Mouse (Mus musculus) ES-Bruce4 (cell line): Measurements from ENCODE around the gene Lyrm1. TPM values are rescaled to one million over a fixed set of nuclear protein-coding genes. Genes with fewer than 3 reads are reported as not detected.

ENCODE experiments used
- H3K27ac ChIP-seq: 2 replicates; pipeline ENCODE4 v1.5.1; 2012; ENCODE audit warnings: low read length, inconsistent platforms; ENCODE audit not compliant: insufficient read depth
- H3K27me3 ChIP-seq: 2 replicates; pipeline ENCODE4 v1.6.1; 2012; ENCODE audit warnings: mild to moderate bottlenecking, low read length, inconsistent platforms; ENCODE audit not compliant: control insufficient read depth, poor library complexity, insufficient read depth, severe bottlenecking
- H3K36me3 ChIP-seq: 2 replicates; pipeline ENCODE4 v1.6.1; 2012; ENCODE audit warnings: inconsistent platforms, mild to moderate bottlenecking, low read length, moderate library complexity; ENCODE audit not compliant: control insufficient read depth, poor library complexity, insufficient read depth, severe bottlenecking
- H3K4me1 ChIP-seq: one replicate; pipeline ENCODE4 v1.8.1; 2011; ENCODE audit warnings: low read length; ENCODE audit not compliant: control insufficient read depth, insufficient read depth
- H3K4me3 ChIP-seq: 2 replicates; pipeline ENCODE4 v1.5.1; 2011; ENCODE audit warnings: low read depth, mild to moderate bottlenecking, low read length
- H3K9ac ChIP-seq: 2 replicates; pipeline ENCODE4 v1.6.1; 2012; ENCODE audit warnings: low read depth, mild to moderate bottlenecking, inconsistent platforms; ENCODE audit not compliant: poor library complexity, severe bottlenecking
- H3K9me3 ChIP-seq: replicated peaks from 2 replicates; pipeline ENCODE4 v1.6.1; 2012; ENCODE audit warnings: mild to moderate bottlenecking, low read length, inconsistent platforms; ENCODE audit not compliant: control insufficient read depth, poor library complexity, insufficient read depth, severe bottlenecking
- CTCF ChIP-seq: IDR thresholded peaks from one replicate; pipeline ENCODE4 v1.8.1; 2011; ENCODE audit warnings: low read depth, low read length
- EP300 ChIP-seq: IDR thresholded peaks from 2 replicates; pipeline ENCODE4 v1.6.1; 2011; ENCODE audit warnings: low read depth, low read length; ENCODE audit not compliant: insufficient read depth
- POLR2A ChIP-seq: IDR thresholded peaks from one replicate; pipeline ENCODE4 v1.8.1; 2011; ENCODE audit warnings: low read length; ENCODE audit not compliant: insufficient read depth
- polyA plus RNA-seq: library from polyadenylated mRNA; stranded (reverse); fragments of >200 nt; gene quantifications from 2 replicates; pipeline ENCODE4 v1.2.4, GENCODE M21; 2011; ENCODE audit warnings: low read depth; ENCODE audit not compliant: missing spikeins, insufficient read depth, insufficient read length

The Lyrm1 gene
- polyA plus RNA-seq, 1 experiment: 7.2 TPM

- Histone ChIP-seq H3K9ac (no peak overlapping the region), H3K4me3 (no peak overlapping the region), H3K4me1 (no peaks in the 10 kb centered on the region), H3K27ac (no peak overlapping the region), H3K9me3 (no peaks in the 10 kb centered on the region), H3K27me3 (no peaks in the 10 kb centered on the region), H3K36me3 (no peaks in the 10 kb centered on the region)
- TF ChIP-seq POLR2A (no peak), CTCF (no peak), EP300 (no peak)
These were observed 11.0 kb downstream of the Lyrm1 start for GRCm38 (mm10) chr7:119906523-119907215.

GRCm38 (mm10) chr7:119911727-119912126, 16.1 kb downstream of the Lyrm1 start:
- Histone ChIP-seq H3K4me3 (no peak overlapping the region), H3K27ac (no peak overlapping the region), H3K4me1 (no peaks in the 10 kb centered on the region), H3K27me3 (no peaks in the 10 kb centered on the region), H3K9ac (no peak overlapping the region), H3K9me3 (no peaks in the 10 kb centered on the region), H3K36me3 (no peaks in the 10 kb centered on the region)
- no peak for TF ChIP-seq POLR2A
- no peak for TF ChIP-seq CTCF
- TF ChIP-seq EP300: no peak

- no peak for TF ChIP-seq CTCF
- no peak overlapping the region for H3K27ac ChIP-seq
- H3K4me1 ChIP-seq: no peaks in the 10 kb centered on the region
- H3K9me3 ChIP-seq: no peaks in the 10 kb centered on the region
- no peaks in the 10 kb centered on the region for H3K36me3 ChIP-seq
- H3K9ac ChIP-seq: no peak overlapping the region
- no peaks in the 10 kb centered on the region for H3K27me3 ChIP-seq
- H3K4me3 ChIP-seq: no peak overlapping the region
These were observed 24.8 kb downstream of the Lyrm1 start for GRCm38 (mm10) chr7:119920457-119920856.

- Histone ChIP-seq H3K9ac (no peak overlapping the region), H3K27ac (no peak overlapping the region), H3K4me3 (no peak overlapping the region), H3K36me3 (no peaks in the 10 kb centered on the region), H3K9me3 (no peaks in the 10 kb centered on the region), H3K4me1 (no peaks in the 10 kb centered on the region), H3K27me3 (no peaks in the 10 kb centered on the region)
- TF ChIP-seq POLR2A: no peak
- no peak for TF ChIP-seq CTCF
- TF ChIP-seq EP300: no peak
These were observed 25.4 kb downstream of the Lyrm1 start for GRCm38 (mm10) chr7:119921054-119921453.

GRCm38 (mm10) chr7:119928783-119929440, 33.3 kb downstream of the Lyrm1 start:
- no peaks in the 10 kb centered on the region for H3K4me1 ChIP-seq
- TF ChIP-seq CTCF (no peak), EP300 (no peak), POLR2A (no peak)
- H3K4me3 ChIP-seq: no peak overlapping the region
- H3K36me3 ChIP-seq: no peaks in the 10 kb centered on the region
- no peak overlapping the region for H3K9ac ChIP-seq
- H3K9me3 ChIP-seq: no peaks in the 10 kb centered on the region
- H3K27ac ChIP-seq: no peak overlapping the region
- H3K27me3 ChIP-seq: no peaks in the 10 kb centered on the region

- Histone ChIP-seq H3K36me3 (no peaks in the 10 kb centered on the region), H3K4me3 (no peak overlapping the region), H3K27ac (no peak overlapping the region), H3K9ac (no peak overlapping the region), H3K4me1 (no peaks in the 10 kb centered on the region), H3K27me3 (no peaks in the 10 kb centered on the region), H3K9me3 (no peaks in the 10 kb centered on the region)
- TF ChIP-seq EP300 (no peak), POLR2A (no peak), CTCF (no peak)
These were observed 40.7 kb downstream of the Lyrm1 start for GRCm38 (mm10) chr7:119936321-119936720.
